Mouse (Mus musculus): ENCODE measurements around the gene Armc9.

DNA sequence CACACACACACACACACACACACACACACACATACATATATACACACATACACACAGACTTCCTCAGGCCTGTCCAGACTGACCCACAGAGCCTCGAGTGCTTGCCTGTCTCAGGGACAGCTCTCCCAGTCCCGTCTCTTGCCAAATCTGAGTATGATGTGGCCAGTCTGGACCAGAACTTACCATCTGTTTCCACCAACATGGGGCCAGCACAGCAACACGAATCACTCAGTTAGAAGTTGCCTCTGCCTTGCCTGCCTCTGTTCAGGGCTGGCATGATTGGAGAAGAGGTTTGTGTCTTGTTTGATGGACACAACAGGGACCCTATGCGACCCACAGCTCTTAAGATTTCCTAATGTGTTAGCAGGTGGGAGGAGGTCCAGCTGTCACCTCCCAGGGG lies 101.7 kb downstream of the Armc9 start:
- TF ChIP-seq CTCF (IDR thresholded peaks at IDR 0.05; ENCODE audit: control insufficient read depth, insufficient read depth, low read length): no peak
- no peak for TF ChIP-seq POLR2A (IDR thresholded peaks at IDR 0.05; ENCODE audit: borderline replicate concordance, control insufficient read depth, low read depth, low read length)
